Mouse (Mus musculus) naive thymus-derived CD4-positive, alpha-beta T cell, adult 2 months (primary cell): ENCODE results near the gene Fuca2.

Experiments
- DNase-seq: peaks from one replicate; pipeline ENCODE4 v3.0.0-alpha.2; 2011; ENCODE audit warnings: low read depth

The Fuca2 gene

DNA sequence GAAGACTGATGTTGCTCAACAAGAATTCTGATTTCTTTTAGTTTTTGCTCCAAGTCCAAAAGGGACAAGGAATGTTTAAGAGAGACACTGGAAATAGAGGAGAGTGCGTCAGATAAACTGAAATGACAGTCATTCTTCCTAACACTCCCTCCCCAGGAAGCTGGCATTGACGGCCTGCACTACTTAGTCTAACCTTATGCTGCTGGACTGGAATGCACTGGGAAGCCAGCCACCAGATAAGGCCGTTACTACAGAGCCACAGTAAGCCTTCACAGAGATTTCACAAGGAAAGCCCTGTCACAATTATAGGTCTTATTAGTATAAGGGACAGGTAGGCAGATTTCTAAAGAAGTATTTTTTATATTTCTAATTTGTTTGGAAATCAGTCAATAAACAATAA is 35.4 kb downstream of the Fuca2 start:
- DNase-seq: no peak

- DNase-seq: no peak
Observed at GRCm38 (mm10) chr10:13536706-13537105, 37.4 kb downstream of the Fuca2 start.

DNA sequence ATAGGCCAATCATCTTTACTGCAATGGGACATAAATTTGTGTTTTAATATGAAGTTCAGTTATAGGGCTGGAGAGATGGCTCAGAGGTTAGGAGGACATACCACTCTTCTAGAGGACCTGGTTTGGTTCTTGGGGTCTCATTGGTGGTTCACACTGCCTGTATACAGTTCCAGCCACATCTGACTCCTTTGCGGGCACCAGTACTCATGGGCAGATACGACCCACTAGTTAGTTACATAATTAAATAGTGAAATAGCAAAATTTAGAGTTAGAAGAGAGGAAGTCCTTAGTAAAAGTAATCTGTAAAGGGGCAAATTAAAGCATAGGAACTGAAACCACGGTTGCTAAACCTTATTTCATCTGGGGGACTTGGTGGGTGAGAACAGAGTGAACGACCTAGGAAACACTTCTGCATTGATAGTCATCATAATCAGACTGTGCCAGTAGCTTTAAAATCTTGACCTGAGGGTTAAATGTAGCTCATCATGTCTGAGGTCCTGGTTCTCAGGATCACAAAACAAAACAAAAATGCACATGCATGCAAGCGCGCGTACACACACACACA is 40.5 kb downstream of the Fuca2 start:
- DNase-seq: no peak

DNA sequence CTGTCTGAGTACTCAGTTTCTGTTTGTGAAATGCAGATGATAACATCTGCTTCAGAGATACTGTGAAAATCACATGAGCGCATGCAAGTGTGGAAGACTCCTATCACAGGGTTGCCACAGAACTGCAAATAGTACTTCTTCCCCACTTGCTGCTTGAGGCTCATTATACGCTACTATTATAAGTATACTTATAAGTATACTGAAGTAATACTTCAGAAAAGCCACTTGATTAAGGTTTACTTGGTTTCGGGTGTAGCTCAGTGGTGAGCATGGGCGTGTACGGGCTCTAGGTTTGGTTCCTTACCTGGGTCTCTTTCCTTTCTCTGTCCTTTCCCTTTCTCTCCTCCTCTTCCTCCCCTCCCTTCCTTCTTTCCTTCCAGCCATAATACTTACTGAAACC is 42.4 kb downstream of the Fuca2 start:
- DNase-seq: no peak

DNA sequence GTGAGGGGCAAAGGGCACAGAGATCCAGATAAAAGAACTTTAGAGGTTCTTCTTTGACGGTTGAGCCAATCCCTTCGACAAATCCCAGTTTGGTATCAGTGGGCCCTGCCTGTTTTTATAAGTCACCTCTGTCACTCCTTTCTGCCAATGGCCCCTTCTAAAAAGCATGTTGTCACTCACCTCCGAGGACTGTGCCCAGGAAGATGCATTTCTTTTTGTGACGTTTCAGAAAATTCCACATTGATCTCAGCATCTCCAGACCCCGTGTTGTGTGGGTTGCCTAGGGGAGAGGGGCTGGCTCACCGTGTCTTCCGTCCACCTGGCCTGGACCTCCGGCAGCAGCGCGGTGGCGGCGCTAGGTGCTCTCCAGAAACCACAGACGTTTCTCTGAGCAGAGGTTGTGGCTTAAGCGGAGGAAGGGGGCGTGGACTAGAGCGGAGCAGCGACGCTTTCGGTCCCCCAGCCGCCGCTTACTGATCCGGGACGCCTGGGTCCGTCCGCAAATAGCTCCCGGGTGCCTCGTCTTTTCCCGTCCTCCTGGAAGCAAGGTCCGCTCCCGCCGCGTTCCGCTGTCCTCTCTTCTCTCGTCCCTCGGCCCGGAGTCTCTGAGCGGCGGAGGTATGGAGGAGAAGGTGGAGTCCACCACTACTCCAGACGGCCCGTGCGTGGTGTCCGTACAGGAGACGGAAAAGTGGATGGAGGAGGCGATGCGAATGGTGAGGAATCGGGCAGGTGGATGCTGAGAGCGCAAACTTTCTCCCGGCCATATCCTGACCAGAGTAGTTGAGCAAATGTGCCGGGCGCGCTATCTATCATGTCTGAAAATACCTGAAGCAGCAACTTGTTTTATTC is 53.5 kb downstream of the Fuca2 start, which contains the start of the genes Adat2 and Pex3:
Gene Adat2, plus strand, starts transcription at position 249 of the 852 bp plus-strand sequence.
Gene Pex3, minus strand, starts transcription at position 497 of the 852 bp plus-strand sequence.
- DNase-seq: peak; percentile 94

- DNase-seq: no peak
Observed at GRCm38 (mm10) chr10:13553498-13553985, 54.2 kb downstream of the Fuca2 start.

- DNase-seq: peak; percentile 6
Observed at GRCm38 (mm10) chr10:13554316-13554715, 55.0 kb downstream of the Fuca2 start.

GRCm38 (mm10) chr10:13560014-13560674 is 60.8 kb downstream of the Fuca2 start:
- no peak for DNase-seq

DNA sequence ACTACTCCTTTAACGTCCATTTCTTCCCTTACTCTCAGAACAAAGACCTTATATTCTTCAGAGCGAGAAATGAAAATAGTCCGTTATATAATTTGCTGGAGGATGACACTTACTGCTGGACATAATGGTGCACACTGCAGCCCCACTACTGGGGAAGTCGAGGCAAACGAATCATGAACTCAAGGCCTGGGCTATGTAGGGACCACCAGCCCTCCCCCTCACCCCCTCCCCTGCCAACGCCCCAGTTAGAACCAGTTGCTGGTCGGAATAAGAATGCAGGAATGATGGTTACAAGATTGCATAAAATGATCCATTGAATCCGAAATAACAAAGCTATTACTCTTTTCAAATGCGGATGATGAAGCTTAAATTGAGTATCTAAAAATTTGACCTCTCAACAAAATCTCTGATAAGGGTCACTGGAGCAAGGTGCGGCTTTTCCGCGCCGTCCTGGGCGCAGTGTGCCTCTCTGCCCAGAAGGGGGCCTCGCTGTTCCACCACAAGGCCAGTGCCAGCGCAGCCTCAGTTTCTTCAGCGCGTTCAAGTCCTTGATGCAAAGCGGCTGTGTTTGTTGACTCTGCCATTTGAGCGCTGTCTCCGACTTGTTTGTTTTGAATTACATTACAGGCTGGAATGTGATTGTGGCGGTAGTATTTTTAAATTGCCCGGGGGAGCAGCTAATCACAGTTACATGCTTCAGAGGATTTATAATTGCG is 65.2 kb downstream of the Fuca2 start:
- peak; percentile 70 for DNase-seq

DNA sequence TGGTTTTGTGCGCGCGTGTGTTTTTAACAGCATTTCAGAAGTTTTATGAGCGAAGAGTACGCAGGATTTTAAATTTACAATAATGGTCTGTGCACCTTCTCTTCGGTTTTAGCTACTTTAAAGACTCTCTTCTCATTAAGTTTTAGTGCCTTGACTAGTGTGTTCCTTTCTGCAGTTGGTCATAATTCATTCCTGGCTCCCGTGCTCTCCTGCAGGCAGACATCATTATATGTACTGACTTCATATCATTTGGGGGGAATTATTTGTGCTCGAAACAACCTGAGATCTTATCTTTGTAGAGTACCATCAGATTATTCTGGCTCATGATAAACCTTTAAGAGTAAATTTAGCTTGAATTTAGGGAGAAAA is 65.7 kb downstream of the Fuca2 start:
- DNase-seq: no peak

DNA sequence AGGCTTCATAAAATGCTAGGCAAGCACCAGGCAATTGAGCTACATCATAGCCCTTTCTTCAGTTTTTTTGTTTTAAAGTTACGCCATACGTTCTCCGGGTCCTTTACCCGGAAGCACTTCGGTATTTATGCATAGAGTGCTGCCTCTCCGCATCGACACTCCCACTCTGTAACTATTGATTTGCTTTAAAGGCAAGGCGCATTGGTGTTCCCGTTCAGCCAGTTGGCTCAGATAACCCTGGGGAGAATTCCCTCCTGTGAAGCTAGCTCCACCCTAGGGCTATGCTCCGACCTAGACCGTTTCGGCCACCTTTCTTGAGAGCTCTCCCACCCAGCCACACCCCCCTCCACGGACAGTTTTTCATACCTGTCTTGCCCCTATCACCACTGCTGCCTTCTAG is 67.1 kb downstream of the Fuca2 start:
- DNase-seq: no peak
